Mouse (Mus musculus): ENCODE data around the gene Slc35f3.

DNA sequence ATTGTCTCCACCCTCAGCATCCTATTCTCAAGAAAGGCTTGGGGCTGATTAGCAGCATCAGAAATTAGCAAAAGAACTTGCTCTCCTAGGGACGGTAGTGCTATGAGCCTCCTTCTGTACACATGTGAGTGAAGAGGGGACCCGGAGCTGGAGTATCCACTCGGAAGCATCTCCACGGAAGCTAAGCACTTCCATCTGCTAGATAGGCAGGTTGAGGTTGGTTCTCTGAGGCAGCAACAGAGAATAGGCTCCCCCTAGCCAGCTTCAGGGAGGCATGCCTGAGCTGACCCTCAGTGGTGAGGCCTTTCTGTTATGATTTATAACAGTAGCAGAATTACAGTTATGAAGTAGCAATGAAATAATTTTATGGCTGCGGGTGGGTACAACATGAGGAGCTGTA lies 2.0 kb downstream of the Slc35f3 start:
- TF ChIP-seq CTCF (IDR thresholded peaks at IDR 0.05; ENCODE audit: low read depth, low read length) = no peak
- no peak for TF ChIP-seq POLR2A (IDR thresholded peaks at IDR 0.05; ENCODE audit: borderline replicate concordance, low read depth, low read length)
